Mouse (Mus musculus) neural tube, embryonic 11.5 days (tissue): ENCODE results near the gene Tspan12. TPM values are rescaled to one million over a fixed set of nuclear protein-coding genes. Genes with fewer than 3 reads are reported as not detected.

Source experiments
- polyA plus RNA-seq: library from polyadenylated mRNA; unstranded; fragments of >200 nt; fragmentation: Nextera tagmentation; extraction: Ambion mirVana; gene quantifications from 2 replicates; pipeline ENCODE4 v1.2.1, GENCODE M21; 2014

The Tspan12 gene
- polyA plus RNA-seq, 1 experiment from 2014 or later: 70.5 TPM

Other genes starting within 250 kb of the Tspan12 start
- gene Ing3, start 97.1 kb upstream of the Tspan12 start, polyA plus RNA-seq: 39.2 and 40.6 TPM in 2 replicates
- 10.1 and 10.4 TPM in 2 replicates for gene Cped1, start 133.4 kb upstream of the Tspan12 start, polyA plus RNA-seq